Mouse (Mus musculus) MEL (cell line): ENCODE measurements around the gene Ifitm3. TPM values are rescaled to one million over a fixed set of nuclear protein-coding genes. Genes with fewer than 3 reads are reported as not detected.

Source experiments
- DNase-seq: peaks from one replicate; pipeline ENCODE4 v3.0.0; 2011; ENCODE audit warnings: low read depth, low spot score
- H3K27ac ChIP-seq: 2 replicates; pipeline ENCODE4 v1.5.1; 2012; ENCODE audit warnings: low read depth, mild to moderate bottlenecking, control low read depth, low read length, moderate library complexity; ENCODE audit not compliant: control insufficient read depth
- H3K27me3 ChIP-seq, 2 experiments: fragments of 150-350 bp in 1 of 2; sonication (generic) in 1 of 2; 2 replicates each; pipeline ENCODE4 v1.6.1; 2012; ENCODE audit warnings: low read length in 2 of 2, mild to moderate bottlenecking in 2 of 2, improper control_type of control experiment in 1 of 2, moderate library complexity in 1 of 2; ENCODE audit not compliant: insufficient read depth in 2 of 2, control insufficient read depth in 1 of 2
- H3K36me3 ChIP-seq, 2 experiments: 2 replicates each; pipeline ENCODE4 v1.6.1; 2012 to 2014; ENCODE audit warnings: low read length in 2 of 2, improper control_type of control experiment in 1 of 2, inconsistent platforms in 1 of 2, mild to moderate bottlenecking in 1 of 2; ENCODE audit not compliant: insufficient read depth in 2 of 2, control insufficient read depth in 1 of 2
- H3K4me1 ChIP-seq, 2 experiments: fragments of 150-350 bp in 1 of 2; sonication (generic) in 1 of 2; 2 replicates each; pipeline ENCODE4 v1.6.1; 2012; ENCODE audit warnings: low read length in 2 of 2, improper control_type of control experiment in 1 of 2, mild to moderate bottlenecking in 1 of 2; ENCODE audit not compliant: insufficient read depth in 2 of 2, control insufficient read depth in 1 of 2
- H3K4me3 ChIP-seq, 2 experiments: fragments of 150-350 bp in 1 of 2; sonication (generic) in 1 of 2; 2 replicates each; pipeline ENCODE4 v1.5.1; 2012; ENCODE audit warnings: low read depth in 2 of 2, low read length in 2 of 2, mild to moderate bottlenecking in 2 of 2, moderate library complexity in 2 of 2, control low read depth in 1 of 2, improper control_type of control experiment in 1 of 2; ENCODE audit not compliant: control insufficient read depth in 1 of 2, insufficient read depth in 1 of 2
- H3K79me2 ChIP-seq: 2 replicates; pipeline ENCODE4 v1.6.1; 2012; ENCODE audit warnings: mild to moderate bottlenecking, low read length, moderate library complexity; ENCODE audit not compliant: control insufficient read depth, poor library complexity, insufficient read depth
- H3K9ac ChIP-seq: 2 replicates; pipeline ENCODE4 v1.6.1; 2012; ENCODE audit warnings: low read depth, mild to moderate bottlenecking, control low read depth, low read length, moderate library complexity; ENCODE audit not compliant: control insufficient read depth, poor library complexity, severe bottlenecking
- H3K9me3 ChIP-seq: fragments of 150-350 bp; sonication (generic); replicated peaks from 2 replicates; pipeline ENCODE4 v1.6.1; 2012; ENCODE audit warnings: mild to moderate bottlenecking, low read length, improper control_type of control experiment, moderate library complexity; ENCODE audit not compliant: insufficient read depth
- BHLHE40 ChIP-seq: IDR thresholded peaks from 2 replicates; pipeline ENCODE4 v1.6.1; 2012; ENCODE audit warnings: low read depth, mild to moderate bottlenecking, inconsistent platforms, low read length, improper control_type of control experiment, borderline replicate concordance
- CHD2 ChIP-seq: IDR thresholded peaks from 2 replicates; pipeline ENCODE4 v1.6.1; 2011; ENCODE audit warnings: low read length, improper control_type of control experiment
- CTCF ChIP-seq, 3 experiments: IDR thresholded peaks in 2 of 3; conservative IDR thresholded peaks in 1 of 3; 2 replicates each; pipeline ENCODE4 v1.5.1; 2011 to 2012; ENCODE audit warnings: low read length in 3 of 3, low read depth in 2 of 3, mild to moderate bottlenecking in 2 of 3, improper control_type of control experiment in 1 of 3, inconsistent platforms in 1 of 3, mixed read lengths in 1 of 3, moderate library complexity in 1 of 3; ENCODE audit not compliant: control insufficient read depth in 1 of 3, insufficient read depth in 1 of 3, poor library complexity in 1 of 3, severe bottlenecking in 1 of 3
- ELF1 ChIP-seq: IDR thresholded peaks from 2 replicates; pipeline ENCODE4 v1.6.1; 2014; ENCODE audit warnings: low read depth, mild to moderate bottlenecking, inconsistent platforms, low read length, improper control_type of control experiment, moderate library complexity
- EP300 ChIP-seq, 2 experiments: IDR thresholded peaks; 2 replicates each; pipeline ENCODE4 v1.6.1; 2011; ENCODE audit warnings: improper control_type of control experiment in 2 of 2, low read length in 2 of 2, low read depth in 1 of 2, mild to moderate bottlenecking in 1 of 2
- ETS1 ChIP-seq: IDR thresholded peaks from 2 replicates; pipeline ENCODE4 v1.6.1; 2012; ENCODE audit warnings: low read depth, mild to moderate bottlenecking, inconsistent platforms, low read length, improper control_type of control experiment, moderate library complexity
- GABPA ChIP-seq: IDR thresholded peaks from 2 replicates; pipeline ENCODE4 v1.6.1; 2012; ENCODE audit warnings: low read depth, mild to moderate bottlenecking, inconsistent platforms, low read length, improper control_type of control experiment, moderate library complexity
- GATA1 ChIP-seq: IDR thresholded peaks from 2 replicates; pipeline ENCODE4 v1.6.1; 2011; ENCODE audit warnings: low read depth, low read length, improper control_type of control experiment
- HCFC1 ChIP-seq: IDR thresholded peaks from 2 replicates; pipeline ENCODE4 v1.6.1; 2012; ENCODE audit warnings: low read depth, mild to moderate bottlenecking, inconsistent platforms, low read length, improper control_type of control experiment, moderate library complexity
- MAFK ChIP-seq: IDR thresholded peaks from 2 replicates; pipeline ENCODE4 v1.6.1; 2011; ENCODE audit warnings: low read depth, mild to moderate bottlenecking, low read length, improper control_type of control experiment, borderline replicate concordance
- MAZ ChIP-seq: IDR thresholded peaks from 2 replicates; pipeline ENCODE4 v1.6.1; 2012; ENCODE audit warnings: low read depth, mild to moderate bottlenecking, inconsistent platforms, low read length, improper control_type of control experiment
- MXI1 ChIP-seq: IDR thresholded peaks from 2 replicates; pipeline ENCODE4 v1.6.1; 2011; ENCODE audit warnings: mild to moderate bottlenecking, low read depth, low read length, improper control_type of control experiment
- MYB ChIP-seq: IDR thresholded peaks from 2 replicates; pipeline ENCODE4 v1.6.1; 2011; ENCODE audit warnings: mild to moderate bottlenecking, low read depth, low read length, improper control_type of control experiment
- MYC ChIP-seq: IDR thresholded peaks from 2 replicates; pipeline ENCODE4 v1.6.1; 2011; ENCODE audit warnings: low read depth, mild to moderate bottlenecking, low read length, improper control_type of control experiment, moderate library complexity
- NELFE ChIP-seq: IDR thresholded peaks from 2 replicates; pipeline ENCODE4 v1.6.1; 2011; ENCODE audit warnings: low read depth, low read length, improper control_type of control experiment
- NRF1 ChIP-seq: IDR thresholded peaks from 2 replicates; pipeline ENCODE4 v1.6.1; 2014; ENCODE audit warnings: low read depth, mild to moderate bottlenecking, inconsistent platforms, low read length, improper control_type of control experiment, moderate library complexity; ENCODE audit not compliant: poor library complexity, insufficient read depth, severe bottlenecking
- POLR2AphosphoS2 ChIP-seq: IDR thresholded peaks from 2 replicates; pipeline ENCODE4 v1.6.1; 2011; ENCODE audit warnings: low read length, improper control_type of control experiment
- POLR2AphosphoS5 ChIP-seq: IDR thresholded peaks from 2 replicates; pipeline ENCODE4 v1.6.1; 2012; ENCODE audit warnings: low read depth, borderline replicate concordance, mild to moderate bottlenecking, inconsistent platforms, low read length, moderate library complexity, mixed read lengths
- SIN3A ChIP-seq: IDR thresholded peaks from 2 replicates; pipeline ENCODE4 v1.6.1; 2012; ENCODE audit warnings: low read length, improper control_type of control experiment, inconsistent platforms
- TBP ChIP-seq: IDR thresholded peaks from 2 replicates; pipeline ENCODE4 v1.8.0; 2011; ENCODE audit warnings: low read depth, low read length, improper control_type of control experiment
- UBTF ChIP-seq: IDR thresholded peaks from 2 replicates; pipeline ENCODE4 v1.6.1; 2012; ENCODE audit warnings: low read depth, mild to moderate bottlenecking, inconsistent platforms, low read length, improper control_type of control experiment, moderate library complexity, borderline replicate concordance; ENCODE audit not compliant: insufficient read depth
- ZC3H11A ChIP-seq: IDR thresholded peaks from 2 replicates; pipeline ENCODE4 v1.6.1; 2012; ENCODE audit warnings: low read depth, mild to moderate bottlenecking, inconsistent platforms, low read length, improper control_type of control experiment
- ZMIZ1 ChIP-seq: IDR thresholded peaks from 2 replicates; pipeline ENCODE4 v1.6.1; 2012; ENCODE audit warnings: low read depth, mild to moderate bottlenecking, inconsistent platforms, low read length, improper control_type of control experiment, moderate library complexity
- polyA plus RNA-seq, 2 experiments: library from polyadenylated mRNA; stranded (reverse) in 1 of 2; unstranded in 1 of 2; fragments of >175 nt in 1 of 2; fragments of >200 nt in 1 of 2; gene quantifications; 2 replicates each; pipeline versions ENCODE4 v1.2.1 to v1.2.4; 2012; ENCODE audit warnings: low replicate concordance in 2 of 2, low read depth in 1 of 2; ENCODE audit not compliant: insufficient read length in 2 of 2, insufficient read depth in 1 of 2, missing spikeins in 1 of 2
- total RNA-seq: library from RNA; depleted of rRNA; stranded (reverse); fragments of 300-350 nt; gene quantifications from 2 replicates; pipeline ENCODE4 v1.2.3, GENCODE M21; 2012

The Ifitm3 gene
- total and polyA plus RNA-seq, 3 experiments, result 6.4 to 12.8 TPM; not detected in 1

DNA sequence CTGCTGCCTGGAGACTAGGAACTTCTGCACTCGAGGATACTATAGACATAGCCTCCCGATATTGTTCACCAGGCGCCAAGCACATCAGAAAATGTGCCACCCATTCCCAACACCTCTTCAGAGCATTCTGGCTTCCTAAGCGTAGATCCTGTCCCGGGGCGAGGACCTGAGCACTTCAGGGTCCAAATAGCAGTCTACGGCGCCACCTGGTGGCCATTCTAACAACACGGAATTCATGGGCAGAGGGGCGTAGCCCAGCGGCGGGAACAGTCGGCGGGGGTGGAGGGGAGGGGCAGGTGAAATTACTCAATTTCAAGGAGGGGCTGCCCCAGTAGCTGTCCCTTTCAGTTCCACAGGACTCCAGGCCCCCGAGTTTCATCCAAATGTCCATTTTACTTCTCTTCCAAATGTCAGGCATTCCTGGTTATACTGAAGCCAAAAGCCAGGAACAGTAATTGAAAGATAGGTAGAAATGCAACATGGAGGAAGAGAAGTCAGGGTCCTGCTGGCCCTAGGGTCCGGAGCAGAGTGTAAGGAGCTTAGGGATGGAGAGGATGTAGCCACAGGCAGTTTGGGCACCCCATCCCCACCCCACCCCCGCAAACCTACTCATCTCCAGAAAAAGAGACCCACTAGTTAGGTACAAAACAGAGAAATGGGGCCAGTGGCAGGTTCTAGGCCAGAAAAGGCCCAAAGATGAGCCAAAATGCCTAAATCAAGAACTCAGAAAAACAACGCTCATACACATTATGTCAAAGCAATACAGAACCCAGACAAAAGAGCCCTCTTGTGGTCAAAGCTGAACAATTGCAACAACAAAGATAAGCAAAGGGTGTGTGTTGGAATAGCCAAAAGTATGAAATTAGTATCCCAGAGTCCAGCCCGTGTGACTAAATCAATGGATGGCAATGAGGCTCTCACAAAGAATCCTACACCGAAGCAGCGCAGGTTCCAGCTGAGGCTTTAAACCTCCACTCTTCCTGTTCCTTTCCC is 38.0 kb upstream of the Ifitm3 start (continued):
- TF ChIP-seq EP300 (IDR thresholded peaks at IDR 0.05; ENCODE audit: low read depth in 1 of 2, low read length in 2 of 2), result no peak
- peak; percentile 76 for TF ChIP-seq SIN3A
- TF ChIP-seq ELF1, result no peak
- no peak for TF ChIP-seq MYB

GRCm38 (mm10) chr7:141047581-141048225 is 37.1 kb upstream of the Ifitm3 start:
- DNase-seq, result peak; percentile 63
- TF ChIP-seq UBTF (no peak), BHLHE40 (no peak), ETS1 (no peak), MYB (no peak), POLR2AphosphoS5 (no peak), POLR2AphosphoS2 (no peak), NELFE (0 out of 2 replicates have a peak, but pooled peaks have one; percentile 14), NRF1 (no peak)
- peaks cover 0 to 6% of the 10 kb centered on the region in 2 experiments; a peak in 2 of 4 replicates for H3K36me3 ChIP-seq
- no peaks in the 10 kb centered on the region for H3K27me3 ChIP-seq
- H3K9me3 ChIP-seq, result no peaks in the 10 kb centered on the region
- H3K79me2 ChIP-seq, result no peaks in the 10 kb centered on the region
- H3K27ac ChIP-seq, result peak overlapping the region; percentile 81
- peaks cover 2 to 18% of the 10 kb centered on the region in 2 experiments for H3K4me1 ChIP-seq
- peak overlapping the region; percentile 46 to 58 for H3K4me3 ChIP-seq
- peak overlapping the region; percentile 50 for H3K9ac ChIP-seq

DNA sequence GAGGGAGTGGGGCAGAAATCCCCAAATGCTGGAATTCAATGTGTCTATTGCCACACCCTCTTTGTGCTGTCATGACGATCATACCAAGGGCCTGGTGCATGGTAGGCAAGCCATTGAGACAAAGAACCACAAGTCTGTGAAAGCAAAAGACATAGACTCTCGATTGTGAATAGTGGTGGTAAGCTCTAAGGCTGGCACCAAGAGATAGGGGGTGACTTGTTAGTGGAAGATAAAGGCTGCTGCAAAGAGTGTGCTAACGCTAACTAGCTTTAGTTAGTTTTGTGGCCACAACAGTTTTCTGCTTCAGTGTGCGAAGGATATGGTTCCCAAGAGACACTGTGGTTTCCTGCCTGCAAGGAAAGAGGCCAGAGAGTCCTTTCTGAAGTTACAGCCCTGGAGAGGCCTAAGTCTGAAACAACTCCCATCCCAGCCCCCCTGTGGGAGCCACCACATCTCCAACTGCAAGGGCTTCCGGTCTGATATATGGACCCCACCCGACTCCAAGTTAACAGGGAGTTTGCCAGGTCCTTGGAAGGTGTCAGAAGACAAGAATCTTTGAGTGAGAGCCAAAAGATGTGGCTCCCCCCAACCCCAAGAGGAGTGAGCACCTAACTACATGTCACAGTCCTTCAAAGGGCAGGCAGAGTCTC is 36.5 kb upstream of the Ifitm3 start:
- Histone ChIP-seq H3K36me3 (peaks cover 0 to 6% of the 10 kb centered on the region in 2 experiments; a peak in 2 of 4 replicates), H3K27me3 (no peaks in the 10 kb centered on the region), H3K4me1 (peaks cover 2 to 21% of the 10 kb centered on the region in 2 experiments), H3K79me2 (no peaks in the 10 kb centered on the region), H3K9me3 (no peaks in the 10 kb centered on the region), H3K9ac (peak overlapping the region; percentile 50), H3K27ac (peak overlapping the region; percentile 81), H3K4me3 (peak overlapping the region; percentile 45 to 49)
- peak; percentile 83 for DNase-seq
- TF ChIP-seq MYB, result peak; percentile 28; the same call in 1 of the 2 replicates
- peak; percentile 16; the same call in 1 of the 2 replicates for TF ChIP-seq MAZ
- no peak for TF ChIP-seq GABPA
- no peak for TF ChIP-seq HCFC1
- TF ChIP-seq ETS1, result peak; percentile 23; the same call in 1 of the 2 replicates
- 0 out of 2 replicates have a peak, but pooled peaks have one; percentile 43 for TF ChIP-seq ZMIZ1
- no peak for TF ChIP-seq CTCF (IDR thresholded peaks at IDR 0.05 in 2 of 3, conservative IDR thresholded peaks at IDR 0.05 in 1 of 3; ENCODE audit: control insufficient read depth in 1 of 3, insufficient read depth in 1 of 3, low read depth in 2 of 3, low read length in 3 of 3, poor library complexity in 1 of 3, severe bottlenecking in 1 of 3)
- peak; percentile 46; the same call in 1 of the 2 replicates for TF ChIP-seq BHLHE40
- peak; percentile 46 for TF ChIP-seq MXI1
- TF ChIP-seq SIN3A, result peak; percentile 55; the same call in 1 of the 2 replicates
- TF ChIP-seq GATA1, result peak; percentile 77
- TF ChIP-seq MAFK, result 0 out of 2 replicates have a peak, but pooled peaks have one; percentile 10
- TF ChIP-seq MYC, result 0 out of 2 replicates have a peak, but pooled peaks have one; percentile 26
- TF ChIP-seq TBP, result no peak; the same call in 1 of the 2 replicates
- 0 out of 2 replicates have a peak, but pooled peaks have one; percentile 20 for TF ChIP-seq NELFE
- TF ChIP-seq ZC3H11A, result peak; percentile 11
- TF ChIP-seq CHD2, result no peak
